Mouse (Mus musculus): Measurements from ENCODE around the gene Csad. TPM values are rescaled to one million over a fixed set of nuclear protein-coding genes. Genes with fewer than 3 reads are reported as not detected.

Gene Csad
- polyA plus RNA-seq, 1 experiment from 2014 or later: 38.3 TPM

- no peaks in the 10 kb centered on the region for H3K27me3 ChIP-seq (ENCODE audit: control insufficient read depth, insufficient read depth, low read length)
- no peak overlapping the region for H3K9ac ChIP-seq (ENCODE audit: low read length)
- H3K9me3 ChIP-seq (replicated peaks; ENCODE audit: control insufficient read depth, low read length): no peaks in the 10 kb centered on the region
- peaks cover 23% of the 10 kb centered on the region for H3K4me1 ChIP-seq (ENCODE audit: control insufficient read depth, insufficient read depth, low read length)
- H3K4me2 ChIP-seq (ENCODE audit: low read depth, low read length): no peak overlapping the region
- H3K36me3 ChIP-seq (ENCODE audit: control insufficient read depth, insufficient read depth): peaks cover 49% of the 10 kb centered on the region
- no peak for ATAC-seq (replicated peaks; ENCODE audit: extremely low read depth, insufficient read depth, low FRiP score)
- H3K4me3 ChIP-seq (ENCODE audit: low read length): no peak overlapping the region
- no peak overlapping the region for H3K27ac ChIP-seq (ENCODE audit: low read length)
- 76% methylated on average over 9 of the region's 9 CpGs for WGBS
These were observed 3.6 kb upstream of the Csad start for GRCm38 (mm10) chr15:102208092-102208561.

DNA sequence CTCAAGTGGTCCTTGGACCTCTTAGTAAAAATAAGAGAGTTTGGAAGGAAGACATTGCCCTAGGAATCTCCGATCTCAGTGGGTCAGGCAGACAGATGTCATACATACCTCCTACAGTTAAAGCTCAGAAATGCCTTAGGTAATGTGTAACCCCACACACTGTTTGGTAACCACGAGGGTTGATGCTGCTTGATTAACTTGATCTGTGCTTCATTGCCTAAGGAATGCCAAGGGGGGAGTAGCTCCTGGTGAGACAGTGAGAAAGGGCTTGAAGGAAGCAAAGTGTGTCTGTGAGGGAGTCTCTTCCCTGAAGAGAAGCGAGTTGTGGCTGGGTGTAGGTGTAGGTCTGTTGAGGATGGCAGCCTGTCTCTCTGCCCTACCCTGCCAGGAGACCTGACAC is 2.8 kb upstream of the Csad start:
- Histone ChIP-seq H3K4me3 (ENCODE audit: low read length) (no peak overlapping the region), H3K27me3 (ENCODE audit: control insufficient read depth, insufficient read depth, low read length) (no peaks in the 10 kb centered on the region), H3K36me3 (ENCODE audit: control insufficient read depth, insufficient read depth) (peaks cover 41% of the 10 kb centered on the region), H3K27ac (ENCODE audit: low read length) (no peak overlapping the region), H3K9ac (ENCODE audit: low read length) (no peak overlapping the region), H3K4me2 (ENCODE audit: low read depth, low read length) (no peak overlapping the region), H3K9me3 (replicated peaks; ENCODE audit: control insufficient read depth, low read length) (no peaks in the 10 kb centered on the region), H3K4me1 (ENCODE audit: control insufficient read depth, insufficient read depth, low read length) (peaks cover 27% of the 10 kb centered on the region)
- 81% methylated on average over 3 of the region's 3 CpGs for WGBS
- no peak for ATAC-seq (replicated peaks; ENCODE audit: extremely low read depth, insufficient read depth, low FRiP score)

DNA sequence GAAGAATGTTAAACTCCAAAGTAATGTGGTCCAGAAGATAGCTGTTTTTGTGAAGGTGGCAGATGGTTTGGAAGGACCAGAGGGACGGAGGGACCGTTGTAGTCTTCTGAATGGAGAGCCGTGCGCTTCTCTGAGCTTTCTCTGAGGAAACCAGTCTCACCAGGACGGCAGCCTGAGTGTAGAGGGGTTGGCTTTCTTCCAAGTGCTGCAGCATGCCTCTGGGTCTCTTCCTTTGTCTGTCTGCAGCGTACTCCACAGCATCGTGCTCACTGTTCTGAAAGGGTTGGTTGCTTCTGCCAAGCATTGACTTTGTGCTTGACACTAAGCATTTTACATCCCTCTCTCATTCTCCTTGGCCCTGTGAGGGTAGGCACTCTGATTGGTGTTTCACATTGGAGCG is 1.3 kb upstream of the Csad start:
- Histone ChIP-seq H3K4me1 (ENCODE audit: control insufficient read depth, insufficient read depth, low read length) (peaks cover 30% of the 10 kb centered on the region), H3K9ac (ENCODE audit: low read length) (peak overlapping the region; percentile 94; the same call in 1 of the 2 replicates), H3K4me2 (ENCODE audit: low read depth, low read length) (peak overlapping the region; percentile 77), H3K9me3 (replicated peaks; ENCODE audit: control insufficient read depth, low read length) (no peaks in the 10 kb centered on the region), H3K36me3 (ENCODE audit: control insufficient read depth, insufficient read depth) (peaks cover 41% of the 10 kb centered on the region), H3K27me3 (ENCODE audit: control insufficient read depth, insufficient read depth, low read length) (no peaks in the 10 kb centered on the region), H3K27ac (ENCODE audit: low read length) (no peak overlapping the region), H3K4me3 (ENCODE audit: low read length) (peak overlapping the region; percentile 78)
- 33% methylated on average over 8 of the region's 8 CpGs for WGBS
- ATAC-seq (replicated peaks; ENCODE audit: extremely low read depth, insufficient read depth, low FRiP score): no peak

DNA sequence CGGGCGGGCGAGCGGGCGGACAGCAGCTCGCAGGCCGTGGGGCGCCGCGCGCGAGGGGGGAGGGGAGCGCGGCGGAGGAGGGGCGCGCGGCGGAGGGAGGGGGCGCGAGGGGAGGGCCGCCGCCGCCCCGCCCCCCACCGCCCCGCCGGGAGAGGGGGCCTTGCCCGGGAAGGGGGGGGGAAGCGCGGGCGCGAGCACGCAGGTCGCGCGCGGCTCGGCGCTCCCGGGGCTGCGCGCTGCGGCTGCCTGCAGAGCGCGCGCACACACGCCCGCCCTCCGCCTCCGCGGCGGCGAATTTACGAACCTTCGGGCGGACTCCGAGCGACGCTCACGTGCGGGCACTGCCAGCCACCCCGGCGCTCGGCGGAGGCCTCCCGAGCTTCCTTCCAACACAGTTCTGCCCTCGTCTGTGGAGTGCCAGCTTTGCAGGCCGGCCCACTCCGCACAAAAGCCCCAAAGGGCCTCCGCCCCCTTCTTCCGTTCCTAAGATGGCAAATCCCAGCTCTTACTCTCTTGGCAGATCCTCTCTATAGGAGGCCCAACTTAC is 616 bp downstream of the Csad start:
- peaks cover 30% of the 10 kb centered on the region for H3K4me1 ChIP-seq (ENCODE audit: control insufficient read depth, insufficient read depth, low read length)
- peak; percentile 32 for ATAC-seq (replicated peaks; ENCODE audit: extremely low read depth, insufficient read depth, low FRiP score)
- H3K9ac ChIP-seq (ENCODE audit: low read length): peak overlapping the region; percentile 94
- peak overlapping the region; percentile 78 for H3K4me3 ChIP-seq (ENCODE audit: low read length)
- 0% methylated on average over 20 of the region's 72 CpGs for WGBS
- no peaks in the 10 kb centered on the region for H3K9me3 ChIP-seq (replicated peaks; ENCODE audit: control insufficient read depth, low read length)
- H3K36me3 ChIP-seq (ENCODE audit: control insufficient read depth, insufficient read depth): peaks cover 26% of the 10 kb centered on the region
- H3K27me3 ChIP-seq (ENCODE audit: control insufficient read depth, insufficient read depth, low read length): no peaks in the 10 kb centered on the region
- H3K4me2 ChIP-seq (ENCODE audit: low read depth, low read length): peak overlapping the region; percentile 77
- H3K27ac ChIP-seq (ENCODE audit: low read length): peak overlapping the region; percentile 99

DNA sequence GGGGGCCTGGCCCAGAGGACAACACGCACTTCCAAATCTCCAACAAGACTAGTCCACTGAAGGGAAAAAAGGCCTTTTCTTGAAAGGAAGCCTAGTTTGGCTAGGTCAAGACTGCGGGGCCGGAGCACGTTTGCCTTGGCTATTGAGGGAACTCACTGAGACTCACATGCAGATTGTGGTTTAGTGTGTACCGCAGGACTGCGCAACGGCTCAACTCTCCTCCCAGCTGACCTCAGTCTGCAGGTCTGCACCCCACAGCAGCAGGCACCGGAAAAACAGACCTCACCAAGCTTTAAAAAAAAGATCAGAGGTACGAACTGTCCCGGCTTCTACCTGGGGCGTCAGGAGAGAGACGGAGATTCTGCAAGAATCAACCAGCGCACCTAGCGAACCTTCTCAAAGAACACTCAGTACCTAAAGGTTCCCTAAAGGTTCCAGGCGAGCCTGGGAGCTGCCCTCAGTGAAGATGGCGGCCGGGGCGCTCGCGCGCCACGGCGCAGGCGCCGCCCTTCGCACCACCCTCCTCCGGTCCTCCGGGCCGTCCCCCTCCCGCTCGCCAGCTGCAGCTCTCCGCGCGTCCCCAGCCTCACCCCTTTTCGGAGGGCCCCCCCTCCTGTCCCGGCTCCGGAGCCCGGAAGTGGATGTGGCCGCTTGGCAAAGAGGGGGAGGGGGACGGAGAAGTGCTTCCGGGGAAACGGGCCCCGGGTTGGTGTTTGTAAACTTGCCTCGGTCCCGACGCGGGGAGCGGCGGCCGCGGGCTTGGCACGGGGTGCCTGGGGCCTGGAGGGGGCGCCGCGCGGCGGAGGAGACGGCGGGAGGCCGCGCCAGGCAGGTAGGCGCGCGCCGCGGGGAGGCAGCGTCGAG is 1.3 kb downstream of the Csad start, which contains the start of gene Zfp740:
Gene Zfp740 (plus strand): TSS at position 279 of the 864 bp plus-strand sequence.
- Histone ChIP-seq H3K36me3 (ENCODE audit: control insufficient read depth, insufficient read depth) (peaks cover 19% of the 10 kb centered on the region), H3K4me3 (ENCODE audit: low read length) (peak within 1 kb of the TSS; percentile 78), H3K27ac (ENCODE audit: low read length) (peak within 1 kb of the TSS; percentile 99), H3K4me1 (ENCODE audit: control insufficient read depth, insufficient read depth, low read length) (peaks cover 29% of the 10 kb centered on the region), H3K9ac (ENCODE audit: low read length) (peak within 1 kb of the TSS; percentile 94), H3K27me3 (ENCODE audit: control insufficient read depth, insufficient read depth, low read length) (no peaks in the 10 kb centered on the region), H3K9me3 (replicated peaks; ENCODE audit: control insufficient read depth, low read length) (no peaks in the 10 kb centered on the region), H3K4me2 (ENCODE audit: low read depth, low read length) (peak within 1 kb of the TSS; percentile 77)
- WGBS: under 1% methylated on average over 59 of the region's 68 CpGs
- peak; percentile 98 for ATAC-seq (replicated peaks; ENCODE audit: extremely low read depth, insufficient read depth, low FRiP score)

DNA sequence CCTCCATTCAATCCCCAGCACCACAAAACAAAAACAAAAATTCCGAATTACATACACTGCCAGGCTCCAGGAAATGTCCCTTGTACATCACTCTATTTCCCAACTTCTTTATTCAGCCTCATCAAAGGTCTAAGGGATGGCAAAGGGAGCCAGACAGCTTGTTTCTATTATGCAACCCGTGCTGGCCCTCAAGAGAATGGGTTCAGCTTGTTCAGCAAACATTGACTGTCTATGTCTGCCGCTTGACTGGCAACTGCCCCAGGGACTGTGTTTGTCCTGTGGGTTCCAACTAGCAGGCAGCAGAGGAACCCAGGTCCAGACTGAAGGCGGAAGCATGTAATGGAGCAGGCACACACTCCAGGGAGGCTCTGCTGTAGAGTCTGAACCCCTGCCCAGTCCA is 5.7 kb downstream of the Csad start:
- 86% methylated on average over 4 of the region's 4 CpGs for WGBS
- H3K27me3 ChIP-seq (ENCODE audit: control insufficient read depth, insufficient read depth, low read length): no peaks in the 10 kb centered on the region
- H3K4me2 ChIP-seq (ENCODE audit: low read depth, low read length): no peak overlapping the region
- H3K9ac ChIP-seq (ENCODE audit: low read length): no peak overlapping the region
- H3K4me3 ChIP-seq (ENCODE audit: low read length): no peak overlapping the region
- H3K27ac ChIP-seq (ENCODE audit: low read length): no peak overlapping the region
- H3K36me3 ChIP-seq (ENCODE audit: control insufficient read depth, insufficient read depth): no peaks in the 10 kb centered on the region
- no peaks in the 10 kb centered on the region for H3K9me3 ChIP-seq (replicated peaks; ENCODE audit: control insufficient read depth, low read length)
- H3K4me1 ChIP-seq (ENCODE audit: control insufficient read depth, insufficient read depth, low read length): peaks cover 6% of the 10 kb centered on the region
- no peak for ATAC-seq (replicated peaks; ENCODE audit: extremely low read depth, insufficient read depth, low FRiP score)

DNA sequence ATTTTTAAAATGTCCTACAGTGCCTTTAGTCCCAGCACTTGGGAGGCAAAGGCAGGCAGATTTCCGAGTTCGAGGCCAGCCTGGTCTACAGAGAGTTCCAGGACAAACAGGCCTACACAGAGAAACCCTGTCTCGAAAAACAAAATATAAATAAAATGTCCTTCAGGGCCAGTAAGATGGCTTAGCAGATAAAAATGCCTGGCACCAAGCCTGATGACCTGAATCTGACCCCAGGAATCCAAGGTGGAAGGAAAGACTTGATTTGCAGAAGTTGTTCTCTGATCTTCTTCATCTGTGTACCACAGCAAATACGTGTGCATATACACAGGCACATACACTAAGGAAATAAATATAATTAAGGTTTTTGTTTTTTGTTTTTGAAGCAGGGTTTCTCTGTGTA is 9.2 kb downstream of the Csad start:
- Histone ChIP-seq H3K9ac (ENCODE audit: low read length) (no peak overlapping the region), H3K9me3 (replicated peaks; ENCODE audit: control insufficient read depth, low read length) (no peaks in the 10 kb centered on the region), H3K4me2 (ENCODE audit: low read depth, low read length) (no peak overlapping the region), H3K27ac (ENCODE audit: low read length) (no peak overlapping the region), H3K4me3 (ENCODE audit: low read length) (no peak overlapping the region), H3K4me1 (ENCODE audit: control insufficient read depth, insufficient read depth, low read length) (no peaks in the 10 kb centered on the region), H3K36me3 (ENCODE audit: control insufficient read depth, insufficient read depth) (no peaks in the 10 kb centered on the region), H3K27me3 (ENCODE audit: control insufficient read depth, insufficient read depth, low read length) (no peaks in the 10 kb centered on the region)
- 71% methylated on average over 4 of the region's 4 CpGs for WGBS
- no peak for ATAC-seq (replicated peaks; ENCODE audit: extremely low read depth, insufficient read depth, low FRiP score)

- H3K4me2 ChIP-seq (ENCODE audit: low read depth, low read length): no peak overlapping the region
- no peak overlapping the region for H3K4me3 ChIP-seq (ENCODE audit: low read length)
- H3K4me1 ChIP-seq (ENCODE audit: control insufficient read depth, insufficient read depth, low read length): no peaks in the 10 kb centered on the region
- H3K9me3 ChIP-seq (replicated peaks; ENCODE audit: control insufficient read depth, low read length): no peaks in the 10 kb centered on the region
- 77% methylated on average over 4 of the region's 4 CpGs for WGBS
- H3K36me3 ChIP-seq (ENCODE audit: control insufficient read depth, insufficient read depth): no peaks in the 10 kb centered on the region
- H3K27ac ChIP-seq (ENCODE audit: low read length): no peak overlapping the region
- no peak overlapping the region for H3K9ac ChIP-seq (ENCODE audit: low read length)
- no peak for ATAC-seq (replicated peaks; ENCODE audit: extremely low read depth, insufficient read depth, low FRiP score)
- no peaks in the 10 kb centered on the region for H3K27me3 ChIP-seq (ENCODE audit: control insufficient read depth, insufficient read depth, low read length)
These were observed 10.1 kb downstream of the Csad start for GRCm38 (mm10) chr15:102194439-102194838.

DNA sequence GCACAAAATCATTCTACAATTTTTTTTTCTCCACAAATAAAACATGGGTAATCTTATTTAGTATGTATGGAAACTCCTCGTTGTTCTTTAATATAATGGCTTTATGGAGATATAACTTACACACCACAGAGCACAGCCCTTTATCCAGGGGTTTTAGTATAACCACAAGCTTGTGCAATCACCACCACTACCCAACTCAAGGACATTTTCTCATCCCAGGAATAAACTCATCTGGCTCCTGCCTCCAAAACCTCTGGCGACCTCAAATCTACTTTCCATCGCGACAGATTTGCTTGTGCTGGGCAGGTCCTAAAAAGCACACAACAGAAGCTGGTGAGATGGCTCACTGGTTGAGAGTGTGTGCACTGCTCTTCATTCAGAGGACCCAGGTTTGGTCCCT is 10.9 kb downstream of the Csad start:
- Histone ChIP-seq H3K36me3 (ENCODE audit: control insufficient read depth, insufficient read depth) (no peaks in the 10 kb centered on the region), H3K4me3 (ENCODE audit: low read length) (no peak overlapping the region), H3K4me2 (ENCODE audit: low read depth, low read length) (no peak overlapping the region), H3K4me1 (ENCODE audit: control insufficient read depth, insufficient read depth, low read length) (no peaks in the 10 kb centered on the region), H3K27ac (ENCODE audit: low read length) (no peak overlapping the region), H3K27me3 (ENCODE audit: control insufficient read depth, insufficient read depth, low read length) (no peaks in the 10 kb centered on the region), H3K9ac (ENCODE audit: low read length) (no peak overlapping the region), H3K9me3 (replicated peaks; ENCODE audit: control insufficient read depth, low read length) (no peaks in the 10 kb centered on the region)
- 83% methylated on average over 4 of the region's 4 CpGs for WGBS
- no peak for ATAC-seq (replicated peaks; ENCODE audit: extremely low read depth, insufficient read depth, low FRiP score)

Data from heart, embryonic 16.5 days (tissue).